Mouse (Mus musculus): ENCODE measurements at regions not wholly inside any gene's neighbourhood (a gene's known extent, or its start where the extent isn't known, plus 50 kb on each side); places are given as distances from the start of the nearest gene placed in this dataset.
A peak's percentile ranks its signal among the peaks of the same experiment; 100 is the strongest.

DNA sequence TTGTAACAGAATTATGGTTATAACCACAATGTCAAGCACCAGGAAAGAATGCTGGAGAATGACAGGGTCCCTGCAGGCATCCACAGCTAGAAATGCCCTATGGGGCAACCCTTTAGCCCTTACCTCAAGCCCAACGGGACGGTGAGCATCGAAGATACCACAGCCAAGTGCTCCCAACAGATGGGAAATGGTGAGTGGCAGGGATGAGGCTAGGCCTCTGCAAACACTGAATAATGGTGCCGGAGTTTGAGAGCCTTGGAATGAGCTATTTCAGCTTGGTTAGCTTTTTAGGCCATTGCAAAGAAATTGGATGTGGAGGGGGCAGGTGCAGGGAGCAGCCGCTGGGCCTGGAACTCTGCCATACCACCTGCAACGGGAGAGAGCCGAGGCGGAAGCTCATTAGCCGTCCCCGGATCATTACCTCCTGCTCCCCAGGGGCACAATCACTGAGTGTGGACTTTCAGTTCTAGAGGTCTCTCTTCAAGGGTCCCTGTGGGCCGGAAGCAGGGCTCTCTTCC is 117.9 kb downstream of the Usp31 start:
- intact Hi-C loops (cut with DNase I) = no loop called here
- DNase-seq (ENCODE audit: extremely low spot score in 1 of 2, low spot score in 2 of 2) = peak in 1 of 2 experiments; percentile 40

DNA sequence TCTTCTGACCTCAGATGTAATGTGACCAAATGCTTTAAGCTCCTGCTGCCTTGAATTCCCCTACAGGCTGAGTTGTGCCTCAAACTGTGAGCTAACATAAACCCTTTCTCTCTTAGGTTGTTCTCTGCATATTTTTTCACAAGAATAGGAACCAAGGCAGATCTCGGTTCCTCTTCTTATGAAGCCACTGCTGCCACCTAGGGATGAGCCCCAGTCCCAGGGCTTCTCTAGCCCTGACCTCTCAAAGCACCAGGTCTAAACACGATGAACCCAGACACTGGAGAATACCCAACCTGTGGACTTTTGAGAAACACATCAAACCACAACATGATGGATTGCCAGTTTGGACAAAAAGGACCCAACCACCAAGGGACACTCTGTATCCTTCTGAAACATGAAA is 119.3 kb downstream of the Usp31 start:
- DNase-seq (ENCODE audit: extremely low spot score in 1 of 2, low spot score in 2 of 2) = no peak
- intact Hi-C loops (cut with DNase I) = no loop called here

- DNase-seq (ENCODE audit: extremely low spot score in 1 of 2, low spot score in 2 of 2) = no peak
- intact Hi-C loops (cut with DNase I) = no loop called here
Measured at GRCm38 (mm10) chr7:121585721-121586120, 121.3 kb downstream of the Usp31 start.

GRCm38 (mm10) chr7:121579497-121579896 is 127.6 kb downstream of the Usp31 start:
- no peak for DNase-seq (ENCODE audit: extremely low spot score in 1 of 2, low spot score in 2 of 2)
- intact Hi-C loops (cut with DNase I) = no loop called here

DNA sequence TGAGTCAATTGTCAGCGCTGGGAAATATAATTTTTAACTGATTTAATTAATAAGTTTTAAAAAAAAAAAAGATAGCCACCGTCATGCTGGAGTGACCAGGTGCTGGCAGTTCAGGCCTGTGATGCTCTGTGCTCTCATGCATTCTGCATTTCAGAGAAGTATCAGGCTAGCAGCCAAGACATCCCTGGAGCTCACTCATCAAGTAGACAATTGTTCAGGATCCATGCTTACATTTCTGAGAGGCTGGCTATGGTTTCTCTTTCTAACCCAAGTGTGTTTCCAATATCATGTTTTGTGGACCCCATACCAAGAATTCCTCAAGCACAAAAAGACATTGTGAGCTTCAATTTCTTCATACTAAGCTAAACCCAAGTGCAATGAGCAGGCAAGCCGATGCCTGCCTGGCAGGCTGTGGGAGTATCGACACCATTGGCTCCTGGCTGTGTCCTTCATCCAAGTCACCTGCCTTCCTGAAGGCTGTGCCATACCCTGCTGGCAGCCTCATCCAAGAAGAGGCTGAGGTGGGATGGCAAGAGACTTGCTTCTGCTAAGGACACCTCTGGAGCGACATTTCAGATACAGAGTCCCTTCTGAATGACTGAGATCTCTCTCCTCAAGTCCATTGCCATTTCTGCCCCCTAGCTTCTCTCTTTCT is 134.2 kb downstream of the Usp31 start:
- DNase-seq (ENCODE audit: extremely low spot score in 1 of 2, low spot score in 2 of 2) = no peak
- intact Hi-C loops (cut with DNase I) = no loop called here

GRCm38 (mm10) chr7:121571741-121572140 is 135.3 kb downstream of the Usp31 start:
- DNase-seq (ENCODE audit: extremely low spot score in 1 of 2, low spot score in 2 of 2) = no peak
- intact Hi-C loops (cut with DNase I) = no loop called here

- intact Hi-C loops (cut with DNase I) = no loop called here
- DNase-seq (ENCODE audit: extremely low spot score in 1 of 2, low spot score in 2 of 2) = no peak
Measured at GRCm38 (mm10) chr7:121571292-121571691, 135.8 kb downstream of the Usp31 start.

GRCm38 (mm10) chr7:121569248-121569647 is 137.8 kb downstream of the Usp31 start:
- intact Hi-C loops (cut with DNase I) = loop anchor here (10.0 kb wide), 1 partner anchor 414 kb away; no protein-coding TSS in a partner anchor
- no peak for DNase-seq (ENCODE audit: extremely low spot score in 1 of 2, low spot score in 2 of 2)

GRCm38 (mm10) chr7:121568064-121568463 is 139.0 kb downstream of the Usp31 start:
- intact Hi-C loops (cut with DNase I) = loop anchor here (10.0 kb wide), 1 partner anchor 413 kb away; no protein-coding TSS in a partner anchor
- no peak for DNase-seq (ENCODE audit: extremely low spot score in 1 of 2, low spot score in 2 of 2)

GRCm38 (mm10) chr7:121563526-121563925 is 143.5 kb downstream of the Usp31 start:
- intact Hi-C loops (cut with DNase I) = loop anchor here (5.0 to 10.0 kb wide), 2 partner anchors 76 to 409 kb away; no protein-coding TSS in a partner anchor
- peak; percentile 40 to 43 for DNase-seq (ENCODE audit: extremely low spot score in 1 of 2, low spot score in 2 of 2)

DNA sequence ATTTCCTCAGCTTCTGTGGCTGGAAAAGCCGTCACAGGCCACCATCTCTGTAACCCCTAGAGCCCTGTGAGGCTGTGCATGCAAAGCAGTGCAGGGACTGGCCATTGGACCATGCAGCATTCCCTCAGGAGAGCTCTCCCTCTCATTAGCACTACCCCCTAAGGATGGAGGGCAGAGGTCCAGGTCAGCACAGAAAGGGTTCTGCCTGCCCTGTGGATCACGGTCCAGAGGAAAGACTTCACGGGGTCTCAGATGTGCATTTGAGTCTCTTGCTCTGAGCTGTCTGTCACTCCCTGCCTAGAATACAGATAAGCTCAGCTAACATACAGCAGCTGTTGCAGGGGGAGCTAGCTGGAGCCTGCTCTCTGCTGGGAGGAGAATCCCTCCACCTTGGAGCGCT is 151.6 kb downstream of the Usp31 start:
- intact Hi-C loops (cut with DNase I) = loop anchor here (5.0 kb wide), 1 partner anchor 163 kb away; the partner anchor contains the start of gene Hs3st2
- no peak for DNase-seq (ENCODE audit: extremely low spot score in 1 of 2, low spot score in 2 of 2)
